Mouse (Mus musculus) heart, postnatal 25 days (tissue): ENCODE measurements around the gene Slc26a9. TPM values are rescaled to one million over a fixed set of nuclear protein-coding genes. Genes with fewer than 3 reads are reported as not detected.
"Not testable (repeated sequence)": the region's sequence is repeated elsewhere in the genome, so short reads cannot be mapped to it uniquely, and the experiment has no call there.

Experiments
- DNase-seq: peaks from one replicate; pipeline ENCODE4 v3.0.0; 2022; ENCODE audit warnings: low spot score
- intact Hi-C: fragments of 180-260 bp; cut with DNase I; formaldehyde crosslinking; loops from one replicate; pipeline ENCODE4 v1.15.1; 2025
- total RNA-seq, 2 experiments: library from RNA; stranded (reverse); gene quantifications; 2 replicates each; pipeline ENCODE4 v1.2.3; 2021

Slc26a9 gene
- total RNA-seq, 2 experiments from 2014 or later: not detected

DNA sequence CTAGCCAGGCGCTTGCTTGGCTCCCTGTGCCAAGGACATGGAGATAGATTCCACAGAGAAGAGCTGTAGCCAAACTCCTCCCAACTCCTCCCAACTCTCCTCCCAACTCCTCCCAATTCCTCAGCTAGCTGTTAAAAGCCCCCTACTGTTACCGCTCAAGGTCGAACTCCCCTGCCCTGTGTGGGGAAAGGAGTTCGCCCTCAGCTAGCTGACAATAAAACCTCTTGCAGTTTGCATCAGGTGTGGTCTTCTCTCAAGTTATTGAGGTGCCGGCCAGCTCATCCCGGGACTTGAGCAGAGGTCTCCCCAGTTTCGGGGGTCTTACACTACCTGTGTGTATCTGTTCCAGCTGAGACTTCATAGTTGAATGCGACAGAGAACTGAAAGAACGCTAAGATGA, 76.5 kb downstream of the Slc26a9 start:
- DNase-seq, intact Hi-C loops: not testable (repeated sequence)

DNA sequence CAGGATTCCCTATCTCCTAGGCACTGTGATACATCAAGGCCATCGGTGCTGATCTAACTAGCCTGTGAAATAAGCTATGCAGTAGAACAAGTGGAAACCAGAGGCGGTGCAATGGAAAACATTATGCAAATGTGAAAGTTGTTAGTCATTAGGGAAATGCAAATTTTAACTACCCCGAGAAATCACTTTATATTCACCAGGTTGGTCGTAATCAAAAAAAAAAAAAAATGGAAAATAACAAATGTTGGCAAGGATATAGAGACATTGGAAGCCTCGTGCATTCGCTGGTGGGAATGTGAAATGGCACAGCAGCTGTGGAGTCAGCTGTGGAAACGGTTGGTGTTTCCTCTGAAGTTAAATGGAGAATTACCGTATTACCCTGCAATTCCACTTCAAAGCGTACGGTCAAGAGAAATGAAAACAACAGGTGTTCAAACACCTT, 77.1 kb downstream of the Slc26a9 start:
- intact Hi-C loops: no loop called here
- DNase-seq: no peak

Other genes with a start within 250 kb of the Slc26a9 start
- 10 to 100 TPM; 22.8 to 24.3 TPM for gene Srgap2, start 216.7 kb upstream of the Slc26a9 start, total RNA-seq
- under 1 TPM; 0.73 to 0.88 TPM for gene Fam72a, start 216.1 kb upstream of the Slc26a9 start, total RNA-seq
- not detected for gene Avpr1b, start 144.8 kb upstream of the Slc26a9 start, total RNA-seq
- gene Ctse, start 105.7 kb upstream of the Slc26a9 start, total RNA-seq: 1 to 10 TPM in 1 of 2 experiments, under 1 TPM in 1; 0.83 to 1.3 TPM
- 1 to 10 TPM; 3.2 to 4.4 TPM for gene Rab7b, start 55.3 kb upstream of the Slc26a9 start, total RNA-seq
- 1 to 10 TPM; 3.1 to 5.1 TPM for gene Pm20d1, start 53.4 kb downstream of the Slc26a9 start, total RNA-seq
- gene Slc41a1, start 83.5 kb downstream of the Slc26a9 start, total RNA-seq: 10 to 100 TPM; 52.4 to 61.4 TPM
- gene Rab29, start 123.2 kb downstream of the Slc26a9 start, total RNA-seq: 10 to 100 TPM; 11.8 to 12.8 TPM
- 10 to 100 TPM; 58.4 to 59.1 TPM for gene Nucks1, start 166.5 kb downstream of the Slc26a9 start, total RNA-seq
- 1 to 10 TPM; 3.8 to 5.2 TPM for gene Slc45a3, start 218.9 kb downstream of the Slc26a9 start, total RNA-seq